Mouse (Mus musculus): ENCODE results near the gene Umad1. TPM values are rescaled to one million over a fixed set of nuclear protein-coding genes. Genes with fewer than 3 reads are reported as not detected.

Gene Umad1
- total and polyA plus RNA-seq, 3 experiments = 7.6 to 17.5 (median 10.0) TPM

DNA sequence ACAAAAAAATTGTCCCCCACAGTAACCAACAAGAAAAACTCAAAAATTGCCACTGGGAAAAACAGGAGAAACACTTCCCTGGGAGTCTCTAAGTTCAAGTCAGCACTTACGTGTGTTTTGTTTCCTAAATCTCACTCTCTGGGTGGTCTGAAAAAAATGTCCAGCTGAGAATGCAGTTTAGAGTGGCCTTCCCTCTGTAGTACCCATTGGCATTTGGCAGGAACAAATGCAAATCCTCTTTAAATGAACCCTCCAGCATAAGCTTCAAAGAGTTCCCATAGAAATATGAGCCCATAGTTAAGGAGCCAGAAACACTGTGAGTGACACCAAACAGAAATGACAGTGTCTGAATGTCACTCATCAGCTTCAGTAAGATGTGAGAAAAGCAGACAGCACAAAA is 220.1 kb downstream of the Umad1 start:
- in situ Hi-C loops (cut with MboI; ENCODE audit: low pct_ligation_motif_present, low pct_unique_long_range_greater_than_20kb, low sequenced_read_pairs) = no loop called here

GRCm38 (mm10) chr6:8484437-8485275 is 225.6 kb downstream of the Umad1 start:
- peak overlapping the region in 1 of 3 experiments; percentile 9 for H3K4me3 ChIP-seq (replicated peaks in 1 of 3; ENCODE audit: low read depth in 2 of 3, low read length in 2 of 3, poor library complexity in 1 of 3)
- peak overlapping the region; percentile 92 for H3K27ac ChIP-seq (ENCODE audit: insufficient read depth, low read depth)

More for the DNA sequence above, 220.1 kb downstream of the Umad1 start:
- H3K79me2 ChIP-seq (replicated peaks; ENCODE audit: control insufficient read depth, extremely low read depth, insufficient read depth, poor library complexity, severe bottlenecking) = no peaks in the 10 kb centered on the region
- H3K4me3 ChIP-seq (replicated peaks in 1 of 3; ENCODE audit: low read depth in 2 of 3, low read length in 2 of 3, poor library complexity in 1 of 3) = no peak overlapping the region
- no peaks in the 10 kb centered on the region for H3K9me3 ChIP-seq (replicated peaks; ENCODE audit: low read length)
- peaks cover 0 to 12% of the 10 kb centered on the region in 2 experiments; a peak in 2 of 4 replicates for H3K4me1 ChIP-seq (ENCODE audit: control insufficient read depth in 1 of 2, insufficient read depth in 2 of 2)
- H3K4me2 ChIP-seq (ENCODE audit: insufficient read depth, low read depth, poor library complexity, severe bottlenecking) = no peak overlapping the region
- TF ChIP-seq ZMIZ1 (IDR thresholded peaks at IDR 0.05; ENCODE audit: low read depth, low read length) = no peak
- no peak for TF ChIP-seq BHLHE40 (IDR thresholded peaks at IDR 0.05; ENCODE audit: low read depth, low read length)
- TF ChIP-seq CHD1 (IDR thresholded peaks at IDR 0.05; ENCODE audit: low read depth, low read length) = no peak
- no peak for TF ChIP-seq MEF2A (IDR thresholded peaks at IDR 0.05; ENCODE audit: borderline replicate concordance, low read depth, low read length)
- TF ChIP-seq UBTF (IDR thresholded peaks at IDR 0.05; ENCODE audit: low read depth, low read length) = no peak
- TF ChIP-seq JUN (IDR thresholded peaks at IDR 0.05; ENCODE audit: insufficient read depth, low read depth, low read length) = no peak
- no peak for TF ChIP-seq MAZ (IDR thresholded peaks at IDR 0.05; ENCODE audit: low read depth, low read length)
- TF ChIP-seq ZNF384 (IDR thresholded peaks at IDR 0.05; ENCODE audit: low read depth, low read length) = no peak
- TF ChIP-seq ELF1 (IDR thresholded peaks at IDR 0.05; ENCODE audit: low read depth, low read length) = no peak
- H3K36me3 ChIP-seq (replicated peaks in 1 of 2; ENCODE audit: control insufficient read depth in 1 of 2, insufficient read depth in 1 of 2, low read length in 1 of 2) = no peaks in the 10 kb centered on the region
- dilution Hi-C loops (cut with MboI; ENCODE audit: extremely low pct_ligation_motif_present, extremely low pct_unique_long_range_greater_than_20kb, low sequenced_read_pairs) = no loop called here
- no peak overlapping the region for H3K27ac ChIP-seq (ENCODE audit: insufficient read depth, low read depth)
- no peak overlapping the region for H3K9ac ChIP-seq (ENCODE audit: insufficient read depth, low read depth)
- H3K27me3 ChIP-seq (replicated peaks) = no peaks in the 10 kb centered on the region
- DNase-seq (ENCODE audit: extremely low read depth) = no peak

More at GRCm38 (mm10) chr6:8484437-8485275, 225.6 kb downstream of the Umad1 start:
- in situ Hi-C loops (cut with MboI; ENCODE audit: low pct_ligation_motif_present, low pct_unique_long_range_greater_than_20kb, low sequenced_read_pairs) = no loop called here
- dilution Hi-C loops (cut with MboI; ENCODE audit: extremely low pct_ligation_motif_present, extremely low pct_unique_long_range_greater_than_20kb, low sequenced_read_pairs) = no loop called here
- TF ChIP-seq USF2 (conservative IDR thresholded peaks at IDR 0.05; ENCODE audit: low read depth, low read length) (no peak), MAFK (IDR thresholded peaks at IDR 0.05; ENCODE audit: insufficient replicate concordance, low read length) (peak; percentile 6; the same call in 1 of the 2 replicates), ZNF384 (IDR thresholded peaks at IDR 0.05; ENCODE audit: low read depth, low read length) (peak; percentile 83), MAX (IDR thresholded peaks at IDR 0.05; ENCODE audit: low read length) (peak; percentile 31; the same call in 1 of the 2 replicates), CHD1 (IDR thresholded peaks at IDR 0.05; ENCODE audit: low read depth, low read length) (peak; percentile 49; the same call in 1 of the 2 replicates), TBP (conservative IDR thresholded peaks at IDR 0.05; ENCODE audit: low read depth, low read length) (0 out of 2 replicates have a peak, but pooled peaks have one; percentile 12), HCFC1 (IDR thresholded peaks at IDR 0.05; ENCODE audit: low read depth, low read length) (peak; percentile 19; the same call in 1 of the 2 replicates), ZMIZ1 (IDR thresholded peaks at IDR 0.05; ENCODE audit: low read depth, low read length) (no peak)
- H3K4me2 ChIP-seq (ENCODE audit: insufficient read depth, low read depth, poor library complexity, severe bottlenecking) = peak overlapping the region; percentile 48
- H3K27me3 ChIP-seq (replicated peaks) = no peaks in the 10 kb centered on the region
- DNase-seq (ENCODE audit: extremely low read depth) = no peak
- H3K4me1 ChIP-seq (ENCODE audit: control insufficient read depth in 1 of 2, insufficient read depth in 2 of 2) = peaks cover 10 to 54% of the 10 kb centered on the region in 2 experiments
- H3K36me3 ChIP-seq (replicated peaks in 1 of 2; ENCODE audit: control insufficient read depth in 1 of 2, insufficient read depth in 1 of 2, low read length in 1 of 2) = no peaks in the 10 kb centered on the region
- H3K9ac ChIP-seq (ENCODE audit: insufficient read depth, low read depth) = peak overlapping the region; percentile 45
- H3K79me2 ChIP-seq (replicated peaks; ENCODE audit: control insufficient read depth, extremely low read depth, insufficient read depth, poor library complexity, severe bottlenecking) = no peaks in the 10 kb centered on the region
- no peaks in the 10 kb centered on the region for H3K9me3 ChIP-seq (replicated peaks; ENCODE audit: low read length)

Data from CH12.LX (cell line).